Mouse (Mus musculus): ENCODE measurements around the gene Gm44503.

- TF ChIP-seq CTCF (IDR thresholded peaks at IDR 0.05; ENCODE audit: low read depth, low read length) (no peak), POLR2A (IDR thresholded peaks at IDR 0.05; ENCODE audit: extremely low read depth, insufficient read depth, low read length) (no peak)
These were observed 90.3 kb downstream of the Gm44503 start for GRCm38 (mm10) chr9:73048927-73049326.
